Mouse (Mus musculus) kidney, adult 8-10 months (tissue): ENCODE data around the gene Il17rd.

Experiments
- DNase-seq, 2 experiments: peaks; one replicate each; pipeline ENCODE4 v3.0.0; 2022

Gene Il17rd

GRCm38 (mm10) chr14:27149401-27149800 is 110.7 kb downstream of the Il17rd start:
- no peak for DNase-seq

- DNase-seq: no peak
Observed at GRCm38 (mm10) chr14:27150011-27150640, 111.4 kb downstream of the Il17rd start.

- DNase-seq: peak; percentile 80 to 88
Observed at GRCm38 (mm10) chr14:27151432-27151831, 112.7 kb downstream of the Il17rd start.

GRCm38 (mm10) chr14:27155088-27155487 is 116.3 kb downstream of the Il17rd start:
- DNase-seq: no peak

- DNase-seq: no peak
Observed at GRCm38 (mm10) chr14:27156032-27156431, 117.3 kb downstream of the Il17rd start.
